Comparison of ENCODE assay signal across 8 mouse cellular contexts in genomic region chr8:70753151-70753550, GRCm38 (mm10). TPM values are rescaled to one million over a fixed set of nuclear protein-coding genes. Genes with fewer than 3 reads are reported as not detected.
DNase-seq lines count a peak whose midpoint lies in the region; ATAC-seq lines count a peak whose summit lies in the region.

No protein-coding gene starts in this region.

- peaks cover 13% of the 10 kb centered on the region for H3K27me3 ChIP-seq in embryonic facial prominence, embryonic 14.5 days (replicated peaks; ENCODE audit: control insufficient read depth, insufficient read depth, low read length)
- H3K27me3 ChIP-seq in heart, embryonic 14.5 days (ENCODE audit: control insufficient read depth, insufficient read depth, low read length), result peaks cover 25% of the 10 kb centered on the region

- peak; percentile 80 for DNase-seq in 3134 (ENCODE audit: extremely low read depth, insufficient read length, low spot score)
- DNase-seq in NIH3T3 (ENCODE audit: low read depth), result peak; percentile 45
- peak; percentile 78 for DNase-seq in embryonic facial prominence, embryonic 14.5 days (ENCODE audit: low spot score)
- peak; percentile 87 to 95 for DNase-seq in kidney, postnatal 25 days
- peak; percentile 91 to 95 for DNase-seq in lung, adult 18-20 months
- peak; percentile 87 for DNase-seq in right cerebral cortex, postnatal 25 days
- peak; percentile 79 to 85 for DNase-seq in urinary bladder, postnatal 4 days (ENCODE audit: low spot score in 2 of 2)

- H3K27ac ChIP-seq in embryonic facial prominence, embryonic 14.5 days (replicated peaks; ENCODE audit: low read depth, low read length), result peak overlapping the region; percentile 68
- H3K27ac ChIP-seq in heart, embryonic 14.5 days (replicated peaks in 1 of 2; ENCODE audit: control insufficient read depth in 1 of 2, insufficient read depth in 1 of 2, low read depth in 2 of 2, low read length in 2 of 2), result peak overlapping the region; percentile 70 to 79

- WGBS in embryonic facial prominence, embryonic 14.5 days, result 17% methylated on average over 21 of the region's 21 CpGs
- WGBS in heart, embryonic 14.5 days, result 12% methylated on average over 21 of the region's 21 CpGs

- no peaks in the 10 kb centered on the region for H3K9me3 ChIP-seq in embryonic facial prominence, embryonic 14.5 days (ENCODE audit: control insufficient read depth, low read length)
- H3K9me3 ChIP-seq in heart, embryonic 14.5 days (ENCODE audit: control insufficient read depth, low read length), result no peaks in the 10 kb centered on the region

- H3K4me3 ChIP-seq in embryonic facial prominence, embryonic 14.5 days (ENCODE audit: low read depth, low read length), result no peak overlapping the region
- peak overlapping the region in 1 of 2 experiments; percentile 8; a peak in 2 of 4 replicates for H3K4me3 ChIP-seq in heart, embryonic 14.5 days (ENCODE audit: control insufficient read depth in 1 of 2, insufficient read depth in 1 of 2, low read depth in 1 of 2, low read length in 2 of 2)

- H3K36me3 ChIP-seq in embryonic facial prominence, embryonic 14.5 days (ENCODE audit: control insufficient read depth, insufficient read depth, low read length), result peaks cover 22% of the 10 kb centered on the region
- peaks cover 23% of the 10 kb centered on the region for H3K36me3 ChIP-seq in heart, embryonic 14.5 days (ENCODE audit: control insufficient read depth, insufficient read depth, low read length)

- H3K9ac ChIP-seq in embryonic facial prominence, embryonic 14.5 days (ENCODE audit: low read depth, low read length), result peak overlapping the region; percentile 32; the same call in 1 of the 2 replicates
- peak overlapping the region; percentile 51; the same call in 1 of the 2 replicates for H3K9ac ChIP-seq in heart, embryonic 14.5 days (ENCODE audit: low read length)

- ATAC-seq in embryonic facial prominence, embryonic 14.5 days (ENCODE audit: low read depth), result no peak
- no peak for ATAC-seq in heart, embryonic 14.5 days (ENCODE audit: insufficient number of reproducible peaks, insufficient read depth, low FRiP score, low read depth)

- H3K4me2 ChIP-seq in embryonic facial prominence, embryonic 14.5 days (ENCODE audit: low read depth, low read length), result peak overlapping the region; percentile 30
- peak overlapping the region; percentile 97 for H3K4me2 ChIP-seq in heart, embryonic 14.5 days (ENCODE audit: low read length)

- H3K4me1 ChIP-seq in embryonic facial prominence, embryonic 14.5 days (ENCODE audit: control insufficient read depth, insufficient read depth, low read length), result peaks cover 22% of the 10 kb centered on the region
- peaks cover 15 to 27% of the 10 kb centered on the region in 2 experiments for H3K4me1 ChIP-seq in heart, embryonic 14.5 days (ENCODE audit: control insufficient read depth in 2 of 2, insufficient read depth in 2 of 2, low read length in 2 of 2)

RNA-seq across cellular contexts. Expression of gene Rab3a, which starts 1.3 kb away (rescaled TPM):
- 36.3 and 39.0 TPM in 2 replicates for polyA plus RNA-seq in embryonic facial prominence, embryonic 14.5 days (2014; fragmentation: Nextera tagmentation; extraction: Ambion mirVana)
- 24.1 and 25.7 TPM in 2 replicates for polyA plus RNA-seq in heart, embryonic 14.5 days (2014; fragmentation: Nextera tagmentation; extraction: Ambion mirVana)

RNA-seq across cellular contexts. Expression of gene Mpv17l2, which starts 7.6 kb away (rescaled TPM):
- 34.2 and 36.5 TPM in 2 replicates for polyA plus RNA-seq in embryonic facial prominence, embryonic 14.5 days (2014; fragmentation: Nextera tagmentation; extraction: Ambion mirVana)
- 44.0 and 47.4 TPM in 2 replicates for polyA plus RNA-seq in heart, embryonic 14.5 days (2014; fragmentation: Nextera tagmentation; extraction: Ambion mirVana)

RNA-seq across cellular contexts. Expression of gene Pik3r2, which starts 23.4 kb away (rescaled TPM):
- polyA plus RNA-seq in embryonic facial prominence, embryonic 14.5 days (2014; fragmentation: Nextera tagmentation; extraction: Ambion mirVana), result 61.5 and 70.3 TPM in 2 replicates
- polyA plus RNA-seq in heart, embryonic 14.5 days (2014; fragmentation: Nextera tagmentation; extraction: Ambion mirVana), result 23.1 and 26.7 TPM in 2 replicates

RNA-seq across cellular contexts. Expression of gene Pde4c, which starts 29.6 kb away (rescaled TPM):
- 0.16 and 0.22 TPM in 2 replicates for polyA plus RNA-seq in embryonic facial prominence, embryonic 14.5 days (2014; fragmentation: Nextera tagmentation; extraction: Ambion mirVana)
- 0.08 and 0.23 TPM in 2 replicates for polyA plus RNA-seq in heart, embryonic 14.5 days (2014; fragmentation: Nextera tagmentation; extraction: Ambion mirVana)

RNA-seq across cellular contexts. Expression of gene Gm3336, which starts 34.8 kb away (rescaled TPM):
- polyA plus RNA-seq in embryonic facial prominence, embryonic 14.5 days (2014; fragmentation: Nextera tagmentation; extraction: Ambion mirVana), result not detected in 2 replicates
- not detected in 2 replicates for polyA plus RNA-seq in heart, embryonic 14.5 days (2014; fragmentation: Nextera tagmentation; extraction: Ambion mirVana)
